Mouse (Mus musculus) midbrain, embryonic 11.5 days (tissue): ENCODE data around the gene Cyth3. TPM values are rescaled to one million over a fixed set of nuclear protein-coding genes. Genes with fewer than 3 reads are reported as not detected.

Source experiments
- ATAC-seq: fragments of 200-750 bp; cut with Nextera tagmentation; 2 replicates; pipeline ENCODE4 v1.8.0; 2017; ENCODE audit warnings: moderate TSS enrichment, moderate library complexity; ENCODE audit not compliant: low FRiP score
- DNase-seq: peaks from one replicate; pipeline ENCODE4 v3.0.0; 2015; ENCODE audit warnings: low spot score; ENCODE audit errors: missing footprints
- H3K27ac ChIP-seq: fragments of 300-500 bp; sonication (generic); 2 replicates; pipeline ENCODE4 v1.5.1; 2014; ENCODE audit warnings: low read depth, low read length
- H3K27me3 ChIP-seq: fragments of 300-500 bp; sonication (generic); 2 replicates; pipeline ENCODE4 v1.6.1; 2014; ENCODE audit warnings: mild to moderate bottlenecking, low read length, moderate library complexity, mixed read lengths; ENCODE audit not compliant: control insufficient read depth, insufficient read depth
- H3K36me3 ChIP-seq: fragments of 300-500 bp; sonication (generic); 2 replicates; pipeline ENCODE4 v1.6.1; 2014; ENCODE audit warnings: mild to moderate bottlenecking, low read length, moderate library complexity, mixed read lengths; ENCODE audit not compliant: control insufficient read depth, insufficient read depth
- H3K4me1 ChIP-seq: fragments of 300-500 bp; sonication (generic); 2 replicates; pipeline ENCODE4 v1.6.1; 2014; ENCODE audit warnings: low read length; ENCODE audit not compliant: control insufficient read depth, insufficient read depth
- H3K4me2 ChIP-seq: fragments of 300-500 bp; sonication (generic); 2 replicates; pipeline ENCODE4 v1.6.1; 2014; ENCODE audit warnings: mild to moderate bottlenecking, moderate library complexity
- H3K4me3 ChIP-seq: fragments of 300-500 bp; sonication (generic); 2 replicates; pipeline ENCODE4 v1.5.1; 2014; ENCODE audit warnings: low read depth, low read length
- H3K9ac ChIP-seq: fragments of 300-500 bp; sonication (generic); 2 replicates; pipeline ENCODE4 v1.6.1; 2014; ENCODE audit warnings: low read length
- H3K9me3 ChIP-seq: fragments of 300-500 bp; sonication (generic); 2 replicates; pipeline ENCODE4 v1.6.1; 2016; ENCODE audit warnings: low read length; ENCODE audit not compliant: control insufficient read depth
- WGBS: fragments of 180-500 bp; shearing (Covaris S2); extraction: QIAGEN DNeasy Blood & Tissue Kit; methylation state at CpG from one replicate; pipeline ENCODE4 v1.1.7; 2014; 5-methylcytosine and 5-hydroxymethylcytosine counted together
- polyA plus RNA-seq: library from polyadenylated mRNA; unstranded; fragments of >200 nt; fragmentation: Nextera tagmentation; extraction: Ambion mirVana; gene quantifications from 2 replicates; pipeline ENCODE4 v1.2.1, GENCODE M21; 2014

Cyth3 gene
- polyA plus RNA-seq, 1 experiment from 2014 or later = 27.6 TPM

DNA sequence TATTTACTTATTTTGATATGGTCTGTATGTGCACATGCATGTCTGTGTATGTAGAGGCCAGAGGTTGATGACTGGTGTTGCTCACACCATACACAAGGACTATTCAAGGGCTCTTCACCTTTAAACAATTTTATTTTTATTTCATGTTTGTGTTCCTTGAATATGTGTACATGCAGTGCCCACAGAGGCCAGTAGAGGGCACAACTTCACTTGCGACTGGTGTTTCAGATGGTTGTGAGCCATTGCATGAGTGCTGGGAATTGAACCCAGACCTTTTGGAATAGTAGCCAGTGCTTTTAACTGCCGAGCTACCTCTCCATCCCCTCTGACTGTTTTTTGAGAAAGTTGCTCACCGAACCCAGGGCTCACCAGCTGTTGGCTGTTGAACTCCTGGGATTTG, 8.0 kb downstream of the Cyth3 start:
- Histone ChIP-seq H3K27ac (no peak overlapping the region), H3K27me3 (no peaks in the 10 kb centered on the region), H3K9me3 (no peaks in the 10 kb centered on the region), H3K4me2 (no peak overlapping the region), H3K4me3 (no peak overlapping the region), H3K9ac (no peak overlapping the region), H3K36me3 (no peaks in the 10 kb centered on the region), H3K4me1 (peaks cover 2% of the 10 kb centered on the region; the same call in 1 of the 2 replicates)
- 94% methylated on average over 3 of the region's 3 CpGs for WGBS
- no peak for ATAC-seq
- DNase-seq = no peak

DNA sequence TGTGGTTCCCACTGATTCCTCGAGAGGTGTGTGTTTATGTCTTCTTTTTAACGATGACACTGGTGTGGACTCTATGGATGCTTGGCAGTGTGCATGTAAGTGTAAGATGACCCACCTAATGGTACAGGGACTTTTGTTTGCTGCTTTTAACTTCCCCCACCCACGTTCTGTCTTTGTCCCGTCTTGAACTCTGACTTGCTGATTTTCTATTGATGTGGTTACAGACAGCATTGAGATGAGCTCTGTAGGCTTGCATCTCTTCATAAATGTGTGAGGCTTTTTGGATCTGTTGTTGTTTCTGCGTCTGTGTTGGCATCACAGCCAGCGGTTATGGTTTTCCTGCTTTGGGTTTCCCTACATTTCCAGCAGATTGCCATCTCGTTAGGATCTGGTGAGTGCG, 8.5 kb downstream of the Cyth3 start:
- H3K9ac ChIP-seq = no peak overlapping the region
- 93% methylated on average over 8 of the region's 8 CpGs for WGBS
- DNase-seq (no peak), ATAC-seq (no peak)
- no peak overlapping the region for H3K27ac ChIP-seq
- H3K4me3 ChIP-seq = no peak overlapping the region
- no peaks in the 10 kb centered on the region for H3K9me3 ChIP-seq
- H3K36me3 ChIP-seq = no peaks in the 10 kb centered on the region
- peaks cover 2% of the 10 kb centered on the region; the same call in 1 of the 2 replicates for H3K4me1 ChIP-seq
- no peak overlapping the region for H3K4me2 ChIP-seq
- H3K27me3 ChIP-seq = no peaks in the 10 kb centered on the region

DNA sequence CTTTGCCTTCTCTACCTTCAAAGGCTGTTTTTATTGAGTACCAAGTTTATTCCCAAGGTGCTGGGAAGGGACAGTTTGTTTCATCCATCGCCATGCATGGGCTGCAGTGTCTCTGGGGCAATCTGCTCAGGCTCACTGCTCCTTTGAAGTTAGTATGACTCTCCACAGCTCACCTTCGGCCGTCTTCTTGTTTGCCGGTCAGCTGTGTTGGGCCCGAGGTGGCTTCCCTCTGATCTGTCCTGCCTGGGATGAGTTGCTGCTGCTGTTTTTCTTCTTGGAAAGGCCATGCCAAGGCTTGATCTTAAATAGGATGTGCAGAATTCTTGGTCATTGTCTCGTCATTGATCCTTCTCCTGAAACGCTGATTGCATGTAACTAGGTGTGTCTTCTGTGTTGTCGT, 9.3 kb downstream of the Cyth3 start:
- peaks cover 2% of the 10 kb centered on the region; the same call in 1 of the 2 replicates for H3K4me1 ChIP-seq
- no peak overlapping the region for H3K4me2 ChIP-seq
- 90% methylated on average over 8 of the region's 8 CpGs for WGBS
- no peaks in the 10 kb centered on the region for H3K9me3 ChIP-seq
- DNase-seq (no peak), ATAC-seq (no peak)
- H3K27me3 ChIP-seq = no peaks in the 10 kb centered on the region
- no peak overlapping the region for H3K27ac ChIP-seq
- no peak overlapping the region for H3K4me3 ChIP-seq
- H3K9ac ChIP-seq = no peak overlapping the region
- no peaks in the 10 kb centered on the region for H3K36me3 ChIP-seq

DNA sequence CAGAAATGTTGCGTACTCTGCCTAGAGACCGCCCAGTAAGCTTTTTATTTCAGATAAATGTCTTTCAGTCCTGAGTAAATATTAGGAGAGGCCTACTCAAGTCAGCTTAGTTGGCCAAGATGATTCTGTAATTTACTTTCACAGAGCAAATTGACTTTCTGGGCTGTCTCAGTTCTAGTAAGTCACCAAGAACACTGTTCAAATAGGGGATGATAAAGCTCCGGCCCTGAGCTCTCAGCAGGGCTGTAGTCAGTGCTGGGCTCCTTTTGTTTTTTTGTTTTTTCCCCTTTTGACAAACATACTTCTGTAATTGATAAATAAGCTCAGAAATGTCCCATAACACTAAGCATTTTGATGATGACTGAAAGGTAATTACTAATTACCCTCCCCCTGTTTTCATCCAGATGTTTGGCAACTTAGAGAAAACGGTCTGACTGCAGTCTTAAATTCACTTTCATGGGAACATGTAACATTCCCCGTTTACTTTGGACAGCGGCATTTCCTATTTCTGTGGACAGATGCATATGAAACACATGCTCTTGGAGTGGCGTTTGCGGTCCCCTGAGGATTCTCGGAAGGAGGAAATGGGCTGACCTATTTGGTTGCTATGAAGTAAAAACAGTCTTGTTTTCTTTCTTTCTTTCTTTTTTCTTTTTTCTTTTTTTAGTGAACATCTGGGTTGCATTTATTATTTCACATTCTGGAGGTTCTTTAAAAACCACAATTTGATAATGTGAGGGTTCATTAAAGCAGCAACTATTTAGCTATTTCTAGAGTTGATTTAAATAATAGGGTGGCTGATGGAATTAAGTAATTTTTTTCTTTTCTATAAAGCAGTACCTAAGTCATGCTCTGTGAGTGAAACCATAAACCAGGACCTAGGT, 10.7 kb downstream of the Cyth3 start:
- no peak for ATAC-seq
- Histone ChIP-seq H3K9ac (no peak overlapping the region), H3K27ac (no peak overlapping the region)

DNA sequence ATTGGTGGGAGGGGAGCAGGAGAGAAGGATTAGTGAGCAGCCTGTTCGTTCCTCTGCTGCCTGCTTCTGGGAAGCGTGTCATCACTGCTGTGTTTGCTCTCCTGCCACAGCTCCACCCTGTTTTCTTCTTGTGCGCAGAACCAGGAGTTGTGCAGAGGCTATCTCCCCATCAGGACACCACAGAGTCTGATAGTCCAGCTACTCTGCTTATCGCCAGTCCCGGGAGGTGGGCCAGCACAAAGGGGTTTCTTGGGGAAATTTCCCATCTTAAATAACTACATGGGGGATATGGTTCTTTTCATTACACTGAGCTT, 11.3 kb downstream of the Cyth3 start:
- Histone ChIP-seq H3K9ac (no peak overlapping the region), H3K9me3 (no peaks in the 10 kb centered on the region)
- WGBS = 52% methylated on average over 5 of the region's 5 CpGs

More for the DNA sequence above, 10.7 kb downstream of the Cyth3 start:
- Histone ChIP-seq H3K4me3 (no peak overlapping the region), H3K4me2 (no peak overlapping the region), H3K4me1 (peaks cover 2% of the 10 kb centered on the region; the same call in 1 of the 2 replicates), H3K9me3 (no peaks in the 10 kb centered on the region), H3K27me3 (no peaks in the 10 kb centered on the region), H3K36me3 (no peaks in the 10 kb centered on the region)
- no peak for DNase-seq
- 70% methylated on average over 9 of the region's 9 CpGs for WGBS

DNA sequence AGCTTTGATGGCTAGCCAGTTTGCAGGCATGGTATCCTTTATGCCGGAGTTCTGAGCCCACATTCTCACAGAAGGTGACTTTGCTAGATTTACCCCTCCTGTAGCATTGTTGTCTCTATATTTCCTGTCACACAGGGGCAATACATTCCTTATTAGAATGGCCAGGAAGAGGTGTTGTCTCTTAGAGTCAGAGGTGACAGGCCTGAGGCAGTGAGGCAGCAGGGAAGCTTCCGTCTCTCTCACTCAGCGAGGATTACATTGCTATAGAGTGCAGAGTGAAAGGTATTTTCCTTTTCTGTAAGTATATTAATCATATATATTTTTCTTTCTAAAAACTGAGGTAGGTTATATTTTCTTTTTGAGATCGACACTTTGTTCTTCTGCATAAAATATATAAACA, 11.6 kb downstream of the Cyth3 start:
- H3K4me2 ChIP-seq = no peak overlapping the region
- ATAC-seq (no peak), DNase-seq (no peak)
- no peak overlapping the region for H3K4me3 ChIP-seq
- H3K27me3 ChIP-seq = no peaks in the 10 kb centered on the region
- H3K9ac ChIP-seq = no peak overlapping the region
- no peaks in the 10 kb centered on the region for H3K9me3 ChIP-seq
- H3K27ac ChIP-seq = no peak overlapping the region
- H3K36me3 ChIP-seq = no peaks in the 10 kb centered on the region
- WGBS = 72% methylated on average over 4 of the region's 4 CpGs
- peaks cover 2% of the 10 kb centered on the region; the same call in 1 of the 2 replicates for H3K4me1 ChIP-seq

More for the DNA sequence above, 11.3 kb downstream of the Cyth3 start:
- H3K27me3 ChIP-seq = no peaks in the 10 kb centered on the region
- no peaks in the 10 kb centered on the region for H3K36me3 ChIP-seq
- no peak for ATAC-seq
- no peak overlapping the region for H3K4me2 ChIP-seq
- H3K4me3 ChIP-seq = no peak overlapping the region
- no peak overlapping the region for H3K27ac ChIP-seq
- DNase-seq = no peak
- H3K4me1 ChIP-seq = peaks cover 2% of the 10 kb centered on the region; the same call in 1 of the 2 replicates

DNA sequence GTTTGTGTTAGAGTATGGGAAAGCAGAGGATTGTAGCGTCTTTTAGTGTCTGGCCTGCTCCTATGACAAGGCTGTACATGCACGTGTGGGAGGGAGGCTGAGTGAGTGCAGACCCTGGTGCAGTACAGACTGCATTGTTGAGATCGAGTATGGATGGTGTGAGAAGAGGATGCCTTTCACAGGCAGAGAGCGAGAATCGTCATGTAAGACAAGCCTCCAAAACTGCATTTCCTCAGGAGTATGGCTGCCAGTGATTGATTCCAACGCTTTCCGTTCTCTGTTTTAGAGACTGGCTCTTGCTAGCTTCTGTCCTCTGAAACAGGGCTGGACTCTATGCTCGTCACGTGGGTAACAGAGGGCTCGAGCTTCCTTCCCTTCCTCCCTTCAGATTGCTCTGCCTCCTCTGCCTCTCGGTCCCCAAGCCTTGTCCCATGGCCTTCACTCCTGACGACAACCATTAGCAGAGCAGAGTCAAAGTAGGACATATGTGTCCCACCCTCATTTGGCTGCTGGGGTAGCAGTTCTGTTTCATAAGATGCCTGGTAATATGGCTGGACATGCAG, 12.4 kb downstream of the Cyth3 start:
- Histone ChIP-seq H3K27ac (no peak overlapping the region), H3K9me3 (no peaks in the 10 kb centered on the region), H3K9ac (no peak overlapping the region), H3K4me3 (no peak overlapping the region), H3K36me3 (no peaks in the 10 kb centered on the region), H3K4me1 (peaks cover 2% of the 10 kb centered on the region; the same call in 1 of the 2 replicates), H3K27me3 (no peaks in the 10 kb centered on the region), H3K4me2 (no peak overlapping the region)
- no peak for ATAC-seq
- DNase-seq = peak; percentile 85
- 70% methylated on average over 12 of the region's 12 CpGs for WGBS

DNA sequence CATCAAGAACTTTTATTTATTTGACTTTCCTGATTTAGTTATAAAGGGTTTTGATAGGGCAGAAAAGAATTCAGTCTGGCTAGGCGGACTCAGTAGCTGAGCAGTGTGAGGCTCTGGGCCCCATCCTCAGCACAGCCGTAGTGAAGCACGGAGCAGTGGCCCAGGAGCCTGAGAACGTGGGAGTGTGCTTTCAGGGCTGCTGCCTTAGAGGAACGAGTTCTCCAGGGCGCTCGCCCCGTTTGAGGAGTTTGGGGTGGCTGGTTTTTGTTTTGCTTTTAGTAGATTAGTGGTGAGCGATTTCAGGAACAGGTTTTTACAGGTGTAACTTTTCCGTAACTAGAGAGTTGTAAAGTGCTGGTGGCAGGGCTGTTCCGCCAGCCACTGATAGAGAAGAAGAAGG, 13.1 kb downstream of the Cyth3 start:
- no peak overlapping the region for H3K27ac ChIP-seq
- peaks cover 2% of the 10 kb centered on the region; the same call in 1 of the 2 replicates for H3K4me1 ChIP-seq
- WGBS = 79% methylated on average over 11 of the region's 11 CpGs
- no peaks in the 10 kb centered on the region for H3K27me3 ChIP-seq
- no peaks in the 10 kb centered on the region for H3K9me3 ChIP-seq
- no peaks in the 10 kb centered on the region for H3K36me3 ChIP-seq
- no peak for ATAC-seq
- no peak overlapping the region for H3K9ac ChIP-seq
- DNase-seq = no peak
- H3K4me3 ChIP-seq = no peak overlapping the region
- no peak overlapping the region for H3K4me2 ChIP-seq

DNA sequence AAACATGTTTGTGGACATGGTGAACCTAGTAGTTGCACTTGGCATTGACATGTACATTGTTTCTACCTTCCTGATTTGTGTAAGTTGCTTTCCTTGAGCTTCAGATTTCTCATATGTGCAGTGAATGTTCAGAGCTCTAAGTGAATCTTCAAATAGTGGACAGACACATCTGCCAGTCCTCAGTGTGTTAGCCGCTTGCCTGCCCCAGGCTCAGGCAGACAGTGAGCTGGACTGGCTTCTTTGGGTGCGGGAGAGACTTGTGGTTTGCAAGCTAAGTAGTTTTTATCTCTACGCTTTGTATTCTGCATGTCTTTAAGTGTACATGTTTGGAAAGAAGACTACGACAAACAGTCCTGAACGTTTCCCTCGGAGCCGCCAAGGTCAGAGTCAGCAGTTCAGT, 13.9 kb downstream of the Cyth3 start:
- H3K9me3 ChIP-seq = no peaks in the 10 kb centered on the region
- H3K4me1 ChIP-seq = peaks cover 2% of the 10 kb centered on the region; the same call in 1 of the 2 replicates
- H3K4me2 ChIP-seq = no peak overlapping the region
- no peaks in the 10 kb centered on the region for H3K36me3 ChIP-seq
- H3K27me3 ChIP-seq = no peaks in the 10 kb centered on the region
- 87% methylated on average over 7 of the region's 7 CpGs for WGBS
- H3K9ac ChIP-seq = no peak overlapping the region
- ATAC-seq (no peak), DNase-seq (no peak)
- H3K27ac ChIP-seq = no peak overlapping the region
- no peak overlapping the region for H3K4me3 ChIP-seq
